Mouse (Mus musculus) liver, embryonic 12.5 days (tissue): ENCODE measurements around the gene Cltb. TPM values are rescaled to one million over a fixed set of nuclear protein-coding genes. Genes with fewer than 3 reads are reported as not detected.
"Not testable (repeated sequence)": the region's sequence is repeated elsewhere in the genome, so short reads cannot be mapped to it uniquely, and the experiment has no call there.

Source experiments
- ATAC-seq: fragments of 200-750 bp; cut with Nextera tagmentation; 2 replicates; pipeline ENCODE4 v1.8.0; 2017; ENCODE audit warnings: moderate number of reproducible peaks, mild to moderate bottlenecking, moderate library complexity
- H3K27ac ChIP-seq: fragments of 300-500 bp; sonication (generic); 2 replicates; pipeline ENCODE4 v1.5.1; 2016; ENCODE audit warnings: mild to moderate bottlenecking
- H3K27me3 ChIP-seq: fragments of 300-500 bp; sonication (generic); replicated peaks from 2 replicates; pipeline ENCODE4 v1.6.1; 2016; ENCODE audit warnings: mild to moderate bottlenecking, moderate library complexity
- H3K36me3 ChIP-seq: fragments of 300-500 bp; sonication (generic); 2 replicates; pipeline ENCODE4 v1.6.1; 2016; ENCODE audit warnings: mild to moderate bottlenecking, moderate library complexity
- H3K4me1 ChIP-seq: fragments of 300-500 bp; sonication (generic); 2 replicates; pipeline ENCODE4 v1.6.1; 2016
- H3K4me2 ChIP-seq: fragments of 300-500 bp; sonication (generic); 2 replicates; pipeline ENCODE4 v1.6.1; 2016; ENCODE audit warnings: mild to moderate bottlenecking, moderate library complexity
- H3K4me3 ChIP-seq: fragments of 300-500 bp; sonication (generic); 2 replicates; pipeline ENCODE4 v1.5.1; 2016; ENCODE audit warnings: mild to moderate bottlenecking, moderate library complexity
- H3K9ac ChIP-seq: fragments of 300-500 bp; sonication (generic); 2 replicates; pipeline ENCODE4 v1.6.1; 2016; ENCODE audit warnings: mild to moderate bottlenecking, moderate library complexity
- H3K9me3 ChIP-seq: fragments of 300-500 bp; sonication (generic); replicated peaks from 2 replicates; pipeline ENCODE4 v1.6.1; 2016; ENCODE audit warnings: mild to moderate bottlenecking, moderate library complexity
- WGBS: fragments of 180-500 bp; shearing (Covaris S2); methylation state at CpG from one replicate; pipeline ENCODE4 v1.1.7; 2016; ENCODE audit not compliant: insufficient replicate concordance; 5-methylcytosine and 5-hydroxymethylcytosine counted together
- polyA plus RNA-seq: library from polyadenylated mRNA; unstranded; fragments of >200 nt; fragmentation: Nextera tagmentation; extraction: Ambion mirVana; gene quantifications from 2 replicates; pipeline ENCODE4 v1.2.1, GENCODE M21; 2016

Gene Cltb
- polyA plus RNA-seq, result 51.2 and 52.6 TPM in 2 replicates

GRCm38 (mm10) chr13:54610972-54611754 lies at the start of gene Cltb:
Cltb (minus strand) TSS chr13:54611344.
- ATAC-seq, result peak; percentile 73
- H3K4me1 ChIP-seq, result peaks cover 50% of the 10 kb centered on the region
- under 1% methylated on average over 66 of the region's 66 CpGs for WGBS
- H3K27ac ChIP-seq, result peak within 1 kb of the TSS; percentile 83
- H3K9me3 ChIP-seq, result no peaks in the 10 kb centered on the region
- peaks cover 8% of the 10 kb centered on the region for H3K36me3 ChIP-seq
- peak within 1 kb of the TSS; percentile 95 for H3K4me2 ChIP-seq
- peak within 1 kb of the TSS; percentile 90 for H3K9ac ChIP-seq
- H3K4me3 ChIP-seq, result peak within 1 kb of the TSS; percentile 83
- no peaks in the 10 kb centered on the region for H3K27me3 ChIP-seq

- H3K4me3 ChIP-seq, result no peak overlapping the region
- peaks cover 79% of the 10 kb centered on the region for H3K36me3 ChIP-seq
- H3K9ac ChIP-seq, result no peak overlapping the region
- no peak overlapping the region for H3K4me2 ChIP-seq
- H3K4me1 ChIP-seq, result no peaks in the 10 kb centered on the region
- H3K27ac ChIP-seq, result no peak overlapping the region
- no peaks in the 10 kb centered on the region for H3K27me3 ChIP-seq
- H3K9me3 ChIP-seq, result no peaks in the 10 kb centered on the region
- 83% methylated on average over 5 of the region's 5 CpGs for WGBS
- ATAC-seq, result no peak
Observed at GRCm38 (mm10) chr13:54660877-54661276, 49.7 kb upstream of the Cltb start.

DNA sequence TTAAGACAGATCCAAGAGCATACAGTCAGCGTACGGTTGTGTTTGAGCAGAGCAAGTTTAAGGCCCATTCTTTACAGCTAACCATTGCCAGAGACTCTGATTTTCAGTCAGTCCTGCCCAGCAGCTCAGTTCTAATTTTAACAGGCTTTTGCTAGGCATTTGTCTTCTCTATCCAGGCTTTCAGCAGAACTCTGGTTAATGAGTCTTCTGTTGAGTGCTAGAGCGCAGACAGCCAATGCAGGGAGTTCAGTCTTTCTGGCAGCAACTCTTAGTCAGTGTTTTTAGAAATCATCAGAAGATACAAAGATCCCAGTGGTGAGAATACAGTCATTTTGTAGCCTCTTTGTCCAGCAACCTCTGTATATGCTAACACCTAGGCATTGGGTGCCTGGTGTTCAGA lies 39.3 kb upstream of the Cltb start:
- Histone ChIP-seq H3K27me3 (no peaks in the 10 kb centered on the region), H3K4me2 (no peak overlapping the region), H3K9me3 (no peaks in the 10 kb centered on the region), H3K4me1 (no peaks in the 10 kb centered on the region), H3K27ac (no peak overlapping the region), H3K9ac (no peak overlapping the region), H3K4me3 (no peak overlapping the region), H3K36me3 (peaks cover 100% of the 10 kb centered on the region)
- WGBS, result 89% methylated on average over 3 of the region's 3 CpGs
- no peak for ATAC-seq

- ATAC-seq, result no peak
- Histone ChIP-seq H3K4me2 (no peak overlapping the region), H3K4me3 (no peak overlapping the region), H3K36me3 (peaks cover 64% of the 10 kb centered on the region), H3K9ac (no peak overlapping the region), H3K27ac (no peak overlapping the region), H3K27me3 (no peaks in the 10 kb centered on the region), H3K9me3 (no peaks in the 10 kb centered on the region), H3K4me1 (no peaks in the 10 kb centered on the region; the same call in 1 of the 2 replicates)
- WGBS, result 87% methylated on average over 3 of the region's 3 CpGs
Observed at GRCm38 (mm10) chr13:54635011-54635410, 23.9 kb upstream of the Cltb start.

DNA sequence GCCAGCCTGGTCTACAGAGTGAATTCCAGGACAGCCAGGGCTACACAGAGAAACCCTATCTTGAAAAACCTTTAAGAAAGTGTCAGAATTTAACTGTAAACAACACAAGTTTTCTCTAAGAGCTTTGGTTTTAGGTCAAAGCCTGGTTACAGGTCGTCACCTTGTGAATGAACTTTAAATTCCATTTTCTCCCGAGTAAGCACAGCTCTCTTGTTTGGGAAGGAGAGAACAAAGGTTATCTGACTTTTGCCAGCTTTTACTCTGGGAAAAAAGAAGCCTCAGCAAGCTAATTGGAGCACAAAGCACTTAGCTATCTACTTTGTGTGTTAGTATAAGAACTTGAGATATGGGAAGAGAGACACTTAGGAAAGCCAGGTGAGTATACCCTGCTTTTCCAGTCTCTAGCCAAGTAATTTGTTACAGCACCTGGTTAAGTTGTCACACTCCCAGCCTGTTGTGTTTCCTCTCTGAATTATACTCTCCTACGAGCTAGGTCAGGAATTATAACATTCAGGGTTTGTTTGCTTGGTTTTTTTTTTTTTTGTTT lies 21.7 kb upstream of the Cltb start:
- Histone ChIP-seq H3K9me3 (no peaks in the 10 kb centered on the region), H3K27me3 (no peaks in the 10 kb centered on the region), H3K9ac (no peak overlapping the region), H3K27ac (0 out of 2 replicates have a peak overlapping the region, but pooled peaks have one; percentile 11), H3K4me2 (no peak overlapping the region), H3K4me1 (peaks cover 14% of the 10 kb centered on the region; the same call in 1 of the 2 replicates), H3K36me3 (peaks cover 48% of the 10 kb centered on the region), H3K4me3 (no peak overlapping the region)
- 67% methylated on average over 3 of the region's 3 CpGs for WGBS
- no peak for ATAC-seq

- Histone ChIP-seq H3K27ac (peak overlapping the region; percentile 30; the same call in 1 of the 2 replicates), H3K4me2 (no peak overlapping the region), H3K9me3 (no peaks in the 10 kb centered on the region), H3K36me3 (peaks cover 27% of the 10 kb centered on the region), H3K9ac (no peak overlapping the region), H3K4me3 (no peak overlapping the region), H3K4me1 (peaks cover 20% of the 10 kb centered on the region; the same call in 1 of the 2 replicates), H3K27me3 (no peaks in the 10 kb centered on the region)
- no peak for ATAC-seq
- 71% methylated on average over 4 of the region's 4 CpGs for WGBS
Observed at GRCm38 (mm10) chr13:54629128-54629527, 18.0 kb upstream of the Cltb start.

GRCm38 (mm10) chr13:54621960-54622521 lies 10.9 kb upstream of the Cltb start:
- WGBS, result 1% methylated on average over 27 of the region's 27 CpGs
- ATAC-seq, result peak; percentile 60
- H3K4me2 ChIP-seq, result peak overlapping the region; percentile 93

GRCm38 (mm10) chr13:54621155-54621932 lies 10.2 kb upstream of the Cltb start, which contains the start of gene Faf2:
Faf2 (plus strand) TSS chr13:54621784.
- ATAC-seq, result peak; percentile 98

More at GRCm38 (mm10) chr13:54621960-54622521, 10.9 kb upstream of the Cltb start:
- Histone ChIP-seq H3K27me3 (peaks cover 10% of the 10 kb centered on the region), H3K4me3 (peak overlapping the region; percentile 97), H3K9me3 (no peaks in the 10 kb centered on the region), H3K9ac (peak overlapping the region; percentile 94), H3K36me3 (0 out of 2 replicates have a peak, but pooled peaks cover 7% of the 10 kb centered on the region), H3K27ac (peak overlapping the region; percentile 82), H3K4me1 (peaks cover 33% of the 10 kb centered on the region)

DNA sequence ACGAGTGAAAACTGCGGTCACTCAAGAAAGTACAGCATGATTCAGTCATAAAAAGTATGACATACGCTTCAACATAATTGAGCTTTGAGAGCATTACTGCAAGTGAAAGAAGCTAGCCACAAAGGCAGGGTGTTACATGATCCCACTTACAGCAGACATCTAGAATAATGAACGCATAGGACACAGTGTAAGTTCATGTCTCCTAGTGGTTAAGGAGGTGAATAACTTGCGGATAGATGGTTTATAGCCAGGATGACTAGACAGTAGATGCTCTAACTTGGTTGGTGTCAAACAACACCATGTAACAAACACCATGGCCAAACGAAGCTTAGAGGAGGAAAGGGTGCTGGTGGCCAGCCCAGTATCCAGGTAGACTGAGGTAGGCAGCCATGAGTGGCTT lies 5.9 kb upstream of the Cltb start:
- Histone ChIP-seq H3K4me3 (no peak overlapping the region), H3K9ac (no peak overlapping the region), H3K36me3 (no peaks in the 10 kb centered on the region), H3K4me1 (peaks cover 8% of the 10 kb centered on the region), H3K4me2 (no peak overlapping the region), H3K27ac (no peak overlapping the region), H3K9me3 (no peaks in the 10 kb centered on the region), H3K27me3 (peaks cover 10% of the 10 kb centered on the region)
- no peak for ATAC-seq
- 61% methylated on average over 6 of the region's 6 CpGs for WGBS

More at GRCm38 (mm10) chr13:54621155-54621932, 10.2 kb upstream of the Cltb start, which contains the start of gene Faf2:
- Histone ChIP-seq H3K36me3 (0 out of 2 replicates have a peak, but pooled peaks cover 7% of the 10 kb centered on the region), H3K27me3 (peaks cover 10% of the 10 kb centered on the region), H3K9me3 (no peaks in the 10 kb centered on the region), H3K4me2 (peak within 1 kb of the TSS; percentile 93), H3K9ac (peak within 1 kb of the TSS; percentile 94), H3K4me3 (peak within 1 kb of the TSS; percentile 97), H3K27ac (peak within 1 kb of the TSS; percentile 82), H3K4me1 (peaks cover 33% of the 10 kb centered on the region)
- WGBS, result 8% methylated on average over 44 of the region's 44 CpGs

- Histone ChIP-seq H3K36me3 (no peaks in the 10 kb centered on the region), H3K9me3 (no peaks in the 10 kb centered on the region), H3K27ac (no peak overlapping the region), H3K4me2 (no peak overlapping the region), H3K27me3 (peaks cover 10% of the 10 kb centered on the region), H3K9ac (no peak overlapping the region), H3K4me1 (peaks cover 12% of the 10 kb centered on the region), H3K4me3 (no peak overlapping the region)
- WGBS, result 74% methylated on average over 8 of the region's 8 CpGs
- ATAC-seq, result no peak
Observed at GRCm38 (mm10) chr13:54616307-54616706, 5.2 kb upstream of the Cltb start.

DNA sequence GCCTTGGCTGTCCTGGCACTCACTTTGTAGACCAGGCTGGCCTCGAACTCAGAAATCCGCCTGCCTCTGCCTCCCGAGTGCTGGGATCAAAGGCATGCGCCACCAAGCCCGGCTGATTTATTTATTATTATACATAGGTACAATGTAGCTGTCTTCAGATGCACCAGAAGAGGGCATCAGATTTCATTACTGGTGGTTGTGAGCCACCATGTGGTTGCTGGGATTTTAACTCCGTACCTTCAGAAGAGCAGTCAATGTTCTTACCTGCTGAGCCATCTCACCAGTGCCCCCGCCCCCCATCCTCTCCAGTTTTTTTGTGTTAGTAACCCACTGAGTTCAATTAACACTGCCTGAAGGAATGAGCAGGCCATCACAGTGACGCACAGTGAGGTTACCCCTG lies 2.0 kb upstream of the Cltb start:
- H3K36me3 ChIP-seq, ATAC-seq, H3K4me2 ChIP-seq, H3K9ac ChIP-seq, H3K4me3 ChIP-seq, H3K9me3 ChIP-seq, H3K27me3 ChIP-seq, H3K27ac ChIP-seq: not testable (repeated sequence)
- WGBS, result 79% methylated on average over 8 of the region's 8 CpGs
- peaks cover 34% of the 10 kb centered on the region for H3K4me1 ChIP-seq
